Mouse (Mus musculus) testis, adult 2 months (tissue): ENCODE results near the gene Acvr1b.

Experiments
- CTCF ChIP-seq: fragments of 200-500 bp; IDR thresholded peaks from 2 replicates; pipeline ENCODE4 v1.5.1; 2012; ENCODE audit warnings: low read depth, mild to moderate bottlenecking, inconsistent platforms, low read length, moderate library complexity; ENCODE audit not compliant: control insufficient read depth, insufficient read depth, insufficient replicate concordance
- POLR2A ChIP-seq: fragments of 200-500 bp; IDR thresholded peaks from 2 replicates; pipeline ENCODE4 v1.6.1; 2012; ENCODE audit warnings: low read depth, mild to moderate bottlenecking, inconsistent platforms, low read length, moderate library complexity; ENCODE audit not compliant: control insufficient read depth

- TF ChIP-seq POLR2A (no peak), CTCF (no peak)
Observed at GRCm38 (mm10) chr15:101163854-101164253, 10.0 kb upstream of the Acvr1b start.
